8 mouse cellular contexts compared by ENCODE assay signal in the genomic region with DNA sequence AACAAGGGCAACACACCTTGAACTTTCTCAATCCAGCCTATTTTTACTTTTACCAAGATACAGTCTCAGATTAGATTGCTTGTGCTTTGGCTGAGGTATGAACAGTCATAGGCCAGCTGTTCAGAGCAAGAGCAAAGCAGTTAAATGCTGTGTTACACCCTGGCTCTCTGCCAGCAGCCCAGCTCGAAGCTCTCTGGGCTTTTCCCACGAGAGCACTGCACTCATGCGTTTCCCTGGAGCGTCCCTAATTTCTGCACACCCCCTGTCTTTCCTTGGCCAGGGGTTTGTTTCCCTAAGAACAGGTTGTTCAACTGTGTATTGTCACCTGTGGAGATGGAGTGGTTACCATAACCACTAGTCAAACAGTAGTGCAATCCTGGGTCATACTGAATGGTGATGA.
A peak's percentile ranks its signal among the peaks of the same experiment; 100 is the strongest.
DNase-seq lines count a peak whose midpoint lies in the region; ATAC-seq lines count a peak whose summit lies in the region.
"Had no signal": no experiment of that assay in that cellular context is flagged by ENCODE, and none has a peak within 500 bp of the region (broad histone marks: within the 10 kb centered on the region; RNA-seq: fewer than 3 reads in every experiment).

No protein-coding gene starts in this region.

- no peak overlapping the region for H3K4me3 ChIP-seq in kidney, embryonic 16.5 days (ENCODE audit: low read length)
- H3K4me3 ChIP-seq in neural tube, embryonic 15.5 days (replicated peaks) = no peak overlapping the region
- H3K4me3 ChIP-seq: limb, embryonic 15.5 days had no signal

- WGBS in kidney, embryonic 16.5 days = 31% methylated on average over 4 of the region's 4 CpGs
- 14% methylated on average over 4 of the region's 4 CpGs for WGBS in neural tube, embryonic 15.5 days

- no peak overlapping the region for H3K9ac ChIP-seq in kidney, embryonic 16.5 days (replicated peaks; ENCODE audit: low read length)
- H3K9ac ChIP-seq in neural tube, embryonic 15.5 days (replicated peaks) = no peak overlapping the region
- H3K9ac ChIP-seq: limb, embryonic 15.5 days had no signal

- H3K27me3 ChIP-seq in kidney, embryonic 16.5 days (ENCODE audit: insufficient read depth, low read length) = no peaks in the 10 kb centered on the region
- no peaks in the 10 kb centered on the region for H3K27me3 ChIP-seq in neural tube, embryonic 15.5 days (replicated peaks)
- H3K27me3 ChIP-seq: limb, embryonic 15.5 days had no signal

- no peaks in the 10 kb centered on the region for H3K36me3 ChIP-seq in kidney, embryonic 16.5 days (ENCODE audit: insufficient read depth, low read length)
- H3K36me3 ChIP-seq in neural tube, embryonic 15.5 days = no peaks in the 10 kb centered on the region
- H3K36me3 ChIP-seq: limb, embryonic 15.5 days had no signal

- peak; percentile 69; the same call in 1 of the 2 replicates for ATAC-seq in kidney, embryonic 16.5 days (ENCODE audit: low FRiP score, low TSS enrichment)
- ATAC-seq in neural tube, embryonic 15.5 days (ENCODE audit: low FRiP score) = peak; percentile 31

- no peak overlapping the region for H3K4me2 ChIP-seq in kidney, embryonic 16.5 days (replicated peaks; ENCODE audit: low read depth, low read length)
- H3K4me2 ChIP-seq in neural tube, embryonic 15.5 days = no peak overlapping the region
- H3K4me2 ChIP-seq: limb, embryonic 15.5 days had no signal

- DNase-seq in left cerebral cortex, adult 18-20 months (ENCODE audit: low spot score in 2 of 2) = peak; percentile 18 to 22
- no peak for DNase-seq in left cerebral cortex, adult 8-10 months (ENCODE audit: low spot score in 2 of 2)
- DNase-seq in adrenal gland, postnatal 36 days = peak; percentile 56 to 65
- no peak for DNase-seq in spleen, postnatal 36 days (ENCODE audit: low spot score in 2 of 2)
- DNase-seq in spleen, adult 12 weeks (ENCODE audit: low spot score) = no peak

- no peak overlapping the region for H3K27ac ChIP-seq in kidney, embryonic 16.5 days (ENCODE audit: low read length)
- no peak overlapping the region for H3K27ac ChIP-seq in neural tube, embryonic 15.5 days (replicated peaks)
- H3K27ac ChIP-seq: limb, embryonic 15.5 days had no signal

- no peaks in the 10 kb centered on the region for H3K4me1 ChIP-seq in kidney, embryonic 16.5 days (ENCODE audit: insufficient read depth, low read length)
- peaks cover 5% of the 10 kb centered on the region; the same call in 1 of the 2 replicates for H3K4me1 ChIP-seq in neural tube, embryonic 15.5 days
- H3K4me1 ChIP-seq: limb, embryonic 15.5 days had no signal

- no peaks in the 10 kb centered on the region for H3K9me3 ChIP-seq in kidney, embryonic 16.5 days (ENCODE audit: low read length)
- H3K9me3 ChIP-seq in neural tube, embryonic 15.5 days (replicated peaks) = no peaks in the 10 kb centered on the region
- H3K9me3 ChIP-seq: limb, embryonic 15.5 days had no signal

Comparison
In these comparisons a context has a peak if more than half of its experiments do, and no peak if none do; other contexts are left out.
1. DNase-seq: peak in left cerebral cortex, adult 18-20 months (2 of 2) and adrenal gland, postnatal 36 days (2 of 2); none in left cerebral cortex, adult 8-10 months (0 of 2), spleen, postnatal 36 days (0 of 2) and spleen, adult 12 weeks (single experiment).